ENCODE assay signal across 16 mouse cellular contexts in genomic region chr19:32532331-32532730, GRCm38 (mm10).
"Had no signal": no experiment of that assay in that cellular context is flagged by ENCODE, and none has a peak within 500 bp of the region (broad histone marks: within the 10 kb centered on the region; RNA-seq: fewer than 3 reads in every experiment).

No protein-coding gene starts in this region.

- ATAC-seq: intestine, embryonic 15.5 days; midbrain, embryonic 15.5 days had no signal

- DNase-seq: kidney, postnatal 25 days; layer of hippocampus, postnatal 36 days; liver, embryonic 13.5 days; right cerebral cortex, adult 18-20 months; right cerebral cortex, postnatal 14 days; right cerebral cortex, postnatal 4 days; thymus, adult 18-20 months; thymus, postnatal 14 days; thymus, postnatal 4 days had no signal

- H3K27ac ChIP-seq: intestine, embryonic 15.5 days; left cerebral cortex, adult 2 months; liver, embryonic 13.5 days; macrophage; midbrain, embryonic 12.5 days; midbrain, embryonic 15.5 days; neural tube, embryonic 12.5 days; neural tube, embryonic 15.5 days had no signal

- H3K9me3 ChIP-seq: intestine, embryonic 15.5 days; liver, embryonic 13.5 days; midbrain, embryonic 12.5 days; midbrain, embryonic 15.5 days; neural tube, embryonic 12.5 days; neural tube, embryonic 15.5 days had no signal

- H3K9ac ChIP-seq: intestine, embryonic 15.5 days; liver, embryonic 13.5 days; midbrain, embryonic 12.5 days; midbrain, embryonic 15.5 days; neural tube, embryonic 12.5 days; neural tube, embryonic 15.5 days had no signal

- H3K4me2 ChIP-seq: intestine, embryonic 15.5 days; liver, embryonic 13.5 days; midbrain, embryonic 12.5 days; midbrain, embryonic 15.5 days; neural tube, embryonic 12.5 days; neural tube, embryonic 15.5 days had no signal

- H3K4me1 ChIP-seq: intestine, embryonic 15.5 days; midbrain, embryonic 15.5 days; neural tube, embryonic 12.5 days; neural tube, embryonic 15.5 days had no signal

- H3K36me3 ChIP-seq: intestine, embryonic 15.5 days; liver, embryonic 13.5 days; midbrain, embryonic 12.5 days; midbrain, embryonic 15.5 days; neural tube, embryonic 12.5 days; neural tube, embryonic 15.5 days had no signal

- H3K4me3 ChIP-seq: intestine, embryonic 15.5 days; left cerebral cortex, adult 2 months; liver, embryonic 13.5 days; midbrain, embryonic 12.5 days; midbrain, embryonic 15.5 days; neural tube, embryonic 12.5 days; neural tube, embryonic 15.5 days had no signal

- H3K27me3 ChIP-seq: intestine, embryonic 15.5 days; liver, embryonic 13.5 days; midbrain, embryonic 12.5 days; midbrain, embryonic 15.5 days; neural tube, embryonic 12.5 days; neural tube, embryonic 15.5 days had no signal
